Mouse (Mus musculus): ENCODE measurements around the gene Gm8082. TPM values are rescaled to one million over a fixed set of nuclear protein-coding genes. Genes with fewer than 3 reads are reported as not detected.
"Not testable (repeated sequence)": the region's sequence is repeated elsewhere in the genome, so short reads cannot be mapped to it uniquely, and the experiment has no call there.

Gene Gm8082
- not detected for total RNA-seq (2021)
- long read RNA-seq, experiment 1, result 0 reads
- long read RNA-seq, experiment 2, result 0 reads

DNA sequence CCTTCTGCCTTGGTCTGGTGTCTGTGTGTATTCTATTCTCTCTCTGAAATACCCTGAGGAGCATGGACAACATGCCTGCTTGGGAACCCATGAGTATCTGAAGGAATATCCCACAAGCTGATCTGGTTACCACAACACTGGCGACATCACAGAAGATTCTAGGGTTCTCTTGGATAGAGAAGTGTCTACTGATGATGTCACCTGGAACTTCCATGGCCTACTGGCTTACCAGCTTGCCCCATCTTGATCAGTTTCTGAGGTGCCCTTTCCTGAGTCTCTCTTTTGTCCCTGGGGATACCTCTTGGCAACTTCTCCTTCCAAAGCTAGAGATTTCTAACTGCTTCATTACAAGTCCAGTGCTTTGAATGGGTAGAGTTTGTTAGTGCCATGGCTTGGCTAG, at the start of gene Gm8082:
Gene Gm8082, minus strand, starts transcription at position 101 of the 400 bp plus-strand sequence.
- DNase-seq (ENCODE audit: low spot score in 2 of 2), result not testable (repeated sequence)

DNA sequence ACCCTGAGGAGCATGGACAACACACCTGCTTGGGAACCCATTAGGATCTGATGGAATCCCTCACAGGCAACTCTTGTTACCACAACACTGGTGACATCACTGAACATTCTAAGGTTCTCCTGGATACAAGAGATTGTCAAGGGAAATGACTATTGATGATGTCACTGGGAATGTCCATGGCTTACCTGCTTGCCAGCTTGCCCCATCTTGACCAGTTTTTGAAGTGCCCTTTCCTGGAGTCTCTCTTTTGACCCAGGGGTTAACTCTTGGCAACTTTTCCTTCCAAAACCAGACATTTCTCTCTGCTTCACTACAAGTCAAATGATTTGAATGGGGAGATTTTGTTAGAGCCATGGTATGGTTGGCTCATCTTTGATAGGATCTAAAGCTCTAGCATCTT, 22.1 kb upstream of the Gm8082 start, which contains the start of gene Gm10376:
Gene Gm10376, minus strand, starts transcription at position 101 of the 400 bp plus-strand sequence.
- DNase-seq (ENCODE audit: low spot score in 2 of 2), result not testable (repeated sequence)

Other genes starting within 250 kb of the Gm8082 start
- not detected for gene Gm3015, start 224.8 kb downstream of the Gm8082 start, total RNA-seq (2021)
- gene Gm10377, start 195.6 kb downstream of the Gm8082 start, total RNA-seq (2021), result not detected
- not detected for gene Gm21977, start 140.1 kb downstream of the Gm8082 start, total RNA-seq (2021)
- under 1 TPM in 1 of 2 experiments, not detected in 1; 0.81 TPM for gene Gm10376, start 22.0 kb upstream of the Gm8082 start, total RNA-seq (2021)
- gene Gm8094, start 83.0 kb upstream of the Gm8082 start, total RNA-seq (2021), result not detected
- gene Gm8104, start 107.0 kb upstream of the Gm8082 start, total RNA-seq (2021), result not detected
- gene Gm7233, start 186.2 kb upstream of the Gm8082 start, total RNA-seq (2021), result not detected
- not detected for gene Gm8122, start 241.7 kb upstream of the Gm8082 start, total RNA-seq (2021)